Mouse (Mus musculus): ENCODE measurements around the gene Acot3. TPM values are rescaled to one million over a fixed set of nuclear protein-coding genes. Genes with fewer than 3 reads are reported as not detected.

Gene Acot3
- not detected for polyA plus RNA-seq (2015; fragmentation: Illumina TruSeq; extraction: RNeasy Lipid Tissue Mini Kit (QIAGEN cat#74804); ENCODE audit: insufficient read depth, low read depth, low replicate concordance)

DNA sequence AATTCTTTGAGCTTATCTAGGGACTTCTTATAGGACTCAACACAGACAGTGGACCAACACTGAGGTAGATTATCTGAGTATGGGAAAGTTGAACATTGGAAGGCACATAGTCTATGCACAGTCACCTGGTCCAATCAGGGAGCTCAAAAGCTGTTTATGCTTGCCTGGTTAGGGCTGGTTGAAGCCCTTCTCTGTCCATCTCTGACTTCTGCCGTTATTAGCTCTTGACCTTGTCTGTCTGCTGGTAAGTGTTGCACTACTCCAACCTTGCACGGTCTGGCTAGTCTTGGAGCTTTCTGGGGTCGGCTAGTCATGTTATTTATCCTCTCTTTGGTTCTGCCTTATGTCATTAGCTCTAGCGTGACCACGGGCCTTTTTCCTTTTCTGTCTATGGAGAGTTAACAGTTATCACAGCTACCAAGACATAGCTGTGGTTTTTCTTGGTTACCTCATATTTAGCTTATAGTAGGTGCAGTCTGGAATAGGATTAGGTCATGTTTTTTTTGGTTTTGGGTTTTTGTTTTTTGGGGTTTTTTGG is at the start of gene Acot3:
Gene Acot3, plus strand, starts transcription at position 208 of the 538 bp plus-strand sequence.

GRCm38 (mm10) chr12:84009171-84009965 is 42.6 kb upstream of the Acot3 start, which contains the start of gene Acot1:
Acot1 (plus strand) TSS chr12:84009490.

DNA sequence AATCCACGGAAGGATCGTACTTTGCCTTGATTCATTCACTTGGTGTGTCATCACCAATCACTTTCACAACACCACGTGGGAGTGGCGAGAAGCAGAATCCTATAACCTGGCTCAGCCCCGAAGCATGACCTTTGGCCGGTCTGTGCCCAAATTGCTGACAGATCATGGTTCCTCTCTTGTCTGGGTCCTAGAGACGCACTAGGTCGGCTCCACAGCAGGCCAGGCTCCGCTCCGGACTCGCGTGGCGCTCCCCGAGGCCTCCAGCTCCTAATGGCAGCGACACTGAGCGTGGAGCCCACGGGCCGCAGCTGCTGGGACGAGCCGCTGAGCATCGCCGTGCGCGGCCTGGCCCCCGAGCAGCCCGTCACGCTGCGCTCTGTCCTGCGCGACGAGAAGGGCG is 13.7 kb upstream of the Acot3 start, which contains the start of gene Acot4:
Gene Acot4, plus strand, starts transcription at position 139 of the 400 bp plus-strand sequence.

GRCm38 (mm10) chr12:84038691-84039111 is 13.2 kb upstream of the Acot3 start, which contains the start of gene Gm49366:
Gm49366 (plus strand) TSS chr12:84038935.

DNA sequence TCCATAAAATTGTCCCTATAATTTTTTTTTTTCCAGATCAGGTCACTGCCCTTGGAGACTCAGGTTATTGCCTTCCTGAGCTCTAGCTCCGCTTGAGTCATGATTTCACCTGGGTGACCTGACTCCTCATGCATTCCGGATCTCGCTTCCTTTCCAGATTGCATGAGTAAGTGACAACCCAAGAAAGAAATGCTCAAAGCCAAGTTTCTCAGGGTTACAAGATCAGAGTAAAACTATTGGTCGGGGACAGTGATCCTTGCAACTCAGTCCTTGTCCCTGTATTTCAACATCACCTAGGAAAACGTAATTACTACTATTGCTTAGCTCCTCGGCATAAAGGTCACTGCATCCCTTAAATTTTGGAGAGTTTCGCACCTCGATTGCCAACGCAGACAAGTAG is 17.0 kb downstream of the Acot3 start, which contains the start of gene Acot5:
Gene Acot5, plus strand, starts transcription at position 340 of the 400 bp plus-strand sequence.

DNA sequence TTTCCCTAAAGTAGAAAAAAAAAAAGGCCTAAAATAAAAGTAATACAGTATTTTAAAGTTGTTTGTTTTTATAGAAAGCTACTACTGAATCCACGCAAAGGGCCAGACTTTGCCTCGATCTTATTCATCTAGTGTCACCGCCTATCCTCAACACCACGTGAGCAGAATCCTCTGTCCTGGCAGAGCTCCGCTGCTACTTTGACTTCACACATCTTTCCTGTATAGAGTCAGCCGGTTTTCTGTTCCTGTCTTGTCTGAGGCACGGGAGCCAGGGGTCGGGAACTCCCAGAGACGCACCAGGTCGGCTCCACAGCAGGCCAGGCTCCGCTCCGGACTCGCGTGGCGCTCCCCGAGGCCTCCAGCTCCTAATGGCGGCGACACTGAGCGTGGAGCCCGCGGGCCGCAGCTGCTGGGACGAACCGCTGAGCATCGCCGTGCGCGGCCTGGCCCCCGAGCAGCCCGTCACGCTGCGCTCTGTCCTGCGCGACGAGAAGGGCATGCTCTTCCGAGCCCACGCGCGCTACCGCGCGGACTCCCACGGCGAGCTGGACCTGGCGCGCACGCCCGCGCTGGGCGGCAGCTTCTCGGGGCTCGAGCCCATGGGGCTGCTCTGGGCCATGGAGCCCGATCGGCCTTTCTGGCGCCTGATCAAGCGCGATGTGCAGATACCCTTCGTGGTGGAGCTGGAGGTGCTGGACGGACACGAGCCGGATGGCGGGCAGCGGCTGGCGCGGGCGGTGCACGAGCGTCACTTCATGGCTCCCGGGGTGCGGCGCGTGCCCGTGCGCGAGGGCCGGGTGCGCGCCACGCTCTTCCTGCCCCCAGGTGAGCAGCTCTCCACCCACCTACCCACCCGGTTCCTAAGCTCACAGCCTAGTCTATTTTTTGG is 48.9 kb downstream of the Acot3 start, which contains the start of gene Acot6:
Gene Acot6, plus strand, starts transcription at position 51 of the 889 bp plus-strand sequence.

Other genes starting within 250 kb of the Acot3 start
- 12.0 TPM for gene Numb, start 130.2 kb upstream of the Acot3 start, polyA plus RNA-seq (2015; fragmentation: Illumina TruSeq; extraction: RNeasy Lipid Tissue Mini Kit (QIAGEN cat#74804); ENCODE audit: insufficient read depth, low read depth, low replicate concordance)
- gene Riox1, start 101.5 kb upstream of the Acot3 start, polyA plus RNA-seq (2015; fragmentation: Illumina TruSeq; extraction: RNeasy Lipid Tissue Mini Kit (QIAGEN cat#74804); ENCODE audit: insufficient read depth, low read depth, low replicate concordance), result 1.8 TPM
- gene Heatr4, start 67.3 kb upstream of the Acot3 start, polyA plus RNA-seq (2015; fragmentation: Illumina TruSeq; extraction: RNeasy Lipid Tissue Mini Kit (QIAGEN cat#74804); ENCODE audit: insufficient read depth, low read depth, low replicate concordance), result not detected
- gene Acot2, start 64.3 kb upstream of the Acot3 start, polyA plus RNA-seq (2015; fragmentation: Illumina TruSeq; extraction: RNeasy Lipid Tissue Mini Kit (QIAGEN cat#74804); ENCODE audit: insufficient read depth, low read depth, low replicate concordance), result 0.81 TPM
- gene Acot1, start 42.7 kb upstream of the Acot3 start, polyA plus RNA-seq (2015; fragmentation: Illumina TruSeq; extraction: RNeasy Lipid Tissue Mini Kit (QIAGEN cat#74804); ENCODE audit: insufficient read depth, low read depth, low replicate concordance), result 7.5 TPM
- 0.13 TPM for gene Acot4, start 13.8 kb upstream of the Acot3 start, polyA plus RNA-seq (2015; fragmentation: Illumina TruSeq; extraction: RNeasy Lipid Tissue Mini Kit (QIAGEN cat#74804); ENCODE audit: insufficient read depth, low read depth, low replicate concordance)
- gene Gm49366, start 13.2 kb upstream of the Acot3 start, polyA plus RNA-seq (2015; fragmentation: Illumina TruSeq; extraction: RNeasy Lipid Tissue Mini Kit (QIAGEN cat#74804); ENCODE audit: insufficient read depth, low read depth, low replicate concordance), result not detected
- gene Acot5, start 17.2 kb downstream of the Acot3 start, polyA plus RNA-seq (2015; fragmentation: Illumina TruSeq; extraction: RNeasy Lipid Tissue Mini Kit (QIAGEN cat#74804); ENCODE audit: insufficient read depth, low read depth, low replicate concordance), result not detected
- 1.3 TPM for gene Acot6, start 48.5 kb downstream of the Acot3 start, polyA plus RNA-seq (2015; fragmentation: Illumina TruSeq; extraction: RNeasy Lipid Tissue Mini Kit (QIAGEN cat#74804); ENCODE audit: insufficient read depth, low read depth, low replicate concordance)
- gene Dnal1, start 62.2 kb downstream of the Acot3 start, polyA plus RNA-seq (2015; fragmentation: Illumina TruSeq; extraction: RNeasy Lipid Tissue Mini Kit (QIAGEN cat#74804); ENCODE audit: insufficient read depth, low read depth, low replicate concordance), result 3.5 TPM
- not detected for gene Pnma1, start 96.3 kb downstream of the Acot3 start, polyA plus RNA-seq (2015; fragmentation: Illumina TruSeq; extraction: RNeasy Lipid Tissue Mini Kit (QIAGEN cat#74804); ENCODE audit: insufficient read depth, low read depth, low replicate concordance)
- gene Elmsan1, start 166.7 kb downstream of the Acot3 start, polyA plus RNA-seq (2015; fragmentation: Illumina TruSeq; extraction: RNeasy Lipid Tissue Mini Kit (QIAGEN cat#74804); ENCODE audit: insufficient read depth, low read depth, low replicate concordance), result 3.9 TPM
- 7.3 TPM for gene Ptgr2, start 233.1 kb downstream of the Acot3 start, polyA plus RNA-seq (2015; fragmentation: Illumina TruSeq; extraction: RNeasy Lipid Tissue Mini Kit (QIAGEN cat#74804); ENCODE audit: insufficient read depth, low read depth, low replicate concordance)